Mouse (Mus musculus) left cerebral cortex, postnatal 4 days (tissue): Measurements from ENCODE around the gene Ercc1. TPM values are rescaled to one million over a fixed set of nuclear protein-coding genes. Genes with fewer than 3 reads are reported as not detected.

Source experiments
- DNase-seq: peaks from one replicate; pipeline ENCODE4 v3.0.0-alpha.2; 2022
- intact Hi-C: fragments of 180-260 bp; cut with DNase I; formaldehyde crosslinking; loops from one replicate; pipeline ENCODE4 v1.15.1; 2025
- total RNA-seq, 2 experiments: library from RNA; stranded (reverse); gene quantifications; 2 replicates each; pipeline ENCODE4 v1.2.3; 2021

Ercc1 gene
- total RNA-seq, 2 experiments from 2014 or later, result 60.1 to 70.9 TPM

DNA sequence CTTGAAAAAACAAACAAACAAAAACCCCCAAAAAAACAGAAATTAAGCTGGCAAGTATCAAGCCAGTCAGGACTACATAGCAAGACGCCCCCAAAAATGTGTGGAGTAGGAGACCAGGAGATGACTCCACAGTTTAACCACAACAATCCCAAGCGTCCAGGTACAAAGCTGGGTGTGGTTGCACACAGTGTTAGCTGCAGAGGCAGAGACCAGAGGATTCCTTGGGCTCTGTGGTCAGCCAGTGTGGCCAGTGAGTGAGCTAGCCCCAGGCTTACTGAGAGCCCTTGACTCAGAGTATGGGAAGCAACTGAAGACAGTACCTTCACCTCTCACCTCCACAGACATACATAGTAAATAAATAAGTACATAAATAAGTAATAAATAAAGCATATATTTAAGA lies 12.7 kb upstream of the Ercc1 start:
- intact Hi-C loops, result no loop called here
- no peak for DNase-seq

GRCm38 (mm10) chr7:19332709-19333352 lies 11.7 kb upstream of the Ercc1 start:
- peak; percentile 51 for DNase-seq
- intact Hi-C loops, result no loop called here

DNA sequence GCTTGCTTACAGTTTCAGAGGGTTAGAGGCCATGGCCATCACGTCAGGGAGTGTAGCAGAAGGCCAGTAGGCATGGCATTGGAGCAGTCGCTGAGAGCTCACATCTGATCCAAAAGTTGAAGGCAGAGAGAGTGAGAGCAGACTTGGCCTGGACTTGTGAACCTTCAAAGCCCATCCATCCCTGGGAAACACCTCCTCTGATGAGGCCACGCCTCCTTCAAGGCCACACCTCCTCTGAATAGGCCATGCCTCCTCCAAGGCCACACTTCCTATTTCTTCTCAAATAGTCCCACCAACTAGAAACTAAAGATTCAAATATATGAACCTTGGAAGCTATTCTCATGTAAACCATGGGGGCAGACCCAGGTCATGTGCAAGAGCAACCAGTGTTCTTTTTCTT lies 9.0 kb upstream of the Ercc1 start:
- intact Hi-C loops, result no loop called here
- DNase-seq, result no peak

- intact Hi-C loops, result no loop called here
- no peak for DNase-seq
These were observed 7.5 kb upstream of the Ercc1 start for GRCm38 (mm10) chr7:19337122-19337521.

- DNase-seq, result no peak
- intact Hi-C loops, result no loop called here
These were observed 6.5 kb upstream of the Ercc1 start for GRCm38 (mm10) chr7:19338060-19338459.

DNA sequence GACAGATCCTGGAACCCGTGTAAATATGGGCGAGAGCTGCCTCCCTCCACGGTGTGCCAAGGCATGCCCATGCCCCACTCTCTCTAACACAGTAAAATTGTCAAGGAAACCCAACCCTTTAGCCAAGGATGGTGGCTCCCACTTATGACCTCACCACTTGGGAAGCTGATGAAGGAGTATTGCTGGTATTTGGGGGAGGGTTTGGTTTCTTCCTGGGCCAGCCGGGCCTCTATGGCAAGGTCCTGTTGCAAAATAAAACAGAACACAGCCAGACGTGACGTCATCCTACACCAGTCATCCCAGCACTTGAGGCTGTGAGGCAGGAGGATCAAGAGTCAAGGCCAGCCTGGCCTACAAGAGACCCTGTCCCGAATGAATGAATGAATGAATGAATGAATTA lies 6.0 kb upstream of the Ercc1 start:
- intact Hi-C loops, result no loop called here
- no peak for DNase-seq

DNA sequence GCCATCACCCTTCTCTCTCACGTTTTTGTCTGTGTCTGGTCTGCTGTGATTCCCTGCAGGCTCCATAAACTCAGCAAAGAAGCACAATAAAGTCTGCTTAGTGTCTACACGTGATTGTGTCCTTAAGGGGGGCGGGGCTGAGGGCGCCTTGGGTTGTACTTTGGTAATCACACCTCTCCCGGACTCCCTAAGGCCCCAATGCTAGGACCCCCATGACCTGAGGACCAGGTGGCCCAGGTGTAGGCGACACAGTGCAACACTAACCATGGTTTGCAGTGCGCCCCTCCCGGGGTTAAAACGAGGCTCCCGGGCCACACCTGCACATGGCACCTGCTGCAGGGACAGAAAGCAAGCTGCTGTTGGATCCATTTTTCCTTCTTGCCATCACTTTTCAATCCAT lies 3.3 kb upstream of the Ercc1 start:
- intact Hi-C loops, result no loop called here

GRCm38 (mm10) chr7:19341761-19342409 lies 2.7 kb upstream of the Ercc1 start:
- intact Hi-C loops, result loop anchor here (2.0 kb wide), 1 partner anchor 41 kb away; no protein-coding TSS in a partner anchor
- no peak for DNase-seq

More for the DNA sequence above, 3.3 kb upstream of the Ercc1 start:
- DNase-seq, result no peak

DNA sequence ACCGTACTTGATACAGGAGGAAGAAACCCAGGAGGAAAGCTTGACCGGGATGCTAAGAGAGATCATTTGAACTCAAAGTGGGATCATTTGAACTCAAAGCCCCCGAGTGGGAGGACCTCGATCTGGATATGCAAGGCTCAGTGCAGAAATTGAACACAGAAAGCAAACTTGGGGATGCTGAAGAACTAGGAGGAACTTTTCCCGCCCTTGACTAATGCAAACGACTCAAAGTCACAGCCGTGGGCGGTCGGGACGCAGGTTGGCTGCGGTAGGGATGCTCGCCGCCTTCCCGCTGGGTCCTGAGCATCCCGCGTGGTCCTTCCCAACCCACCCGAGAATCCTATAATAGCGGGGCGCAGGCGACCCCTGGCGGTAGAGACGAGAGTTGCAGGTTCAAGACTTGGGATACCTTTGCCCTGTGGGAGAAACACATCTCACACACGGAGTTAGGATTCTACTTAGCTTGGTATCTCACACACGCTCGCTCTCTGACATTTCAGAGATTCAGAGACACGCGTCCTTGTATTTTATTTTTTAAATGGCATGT lies 2.0 kb upstream of the Ercc1 start:
- DNase-seq, result peak; percentile 86
- intact Hi-C loops, result loop anchor here (2.0 kb wide), 1 partner anchor 42 kb away; no protein-coding TSS in a partner anchor

GRCm38 (mm10) chr7:19343210-19343808 lies 1.3 kb upstream of the Ercc1 start:
- intact Hi-C loops, result loop anchor here (2.0 kb wide), 1 partner anchor 43 kb away; no protein-coding TSS in a partner anchor
- DNase-seq, result peak; percentile 69

DNA sequence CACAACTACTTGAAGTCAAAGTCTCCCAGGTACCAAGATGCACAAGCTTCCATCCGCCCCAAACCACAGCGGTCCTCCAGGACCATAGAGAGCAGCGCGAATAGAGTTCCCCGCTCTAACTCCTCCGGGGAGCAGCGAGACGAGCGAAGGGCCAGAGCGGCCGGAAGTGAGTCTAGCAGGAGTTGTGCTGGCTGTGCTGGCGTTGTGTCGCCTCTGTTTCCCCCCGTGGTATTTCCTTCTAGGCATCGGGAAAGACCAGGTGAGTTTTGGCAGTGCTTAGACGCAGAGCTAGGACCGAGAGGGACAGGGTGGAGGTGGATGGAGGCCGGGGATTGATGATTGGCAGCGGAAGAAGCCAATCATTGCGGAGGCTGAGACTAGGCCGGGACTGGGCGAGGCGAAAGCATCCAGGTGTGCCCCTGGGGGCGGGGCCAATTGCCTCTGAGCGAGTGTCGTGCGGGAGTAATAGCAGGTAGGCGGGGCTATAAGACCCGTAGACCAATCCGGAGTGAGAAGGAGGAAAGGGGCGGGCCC lies 427 bp downstream of the Ercc1 start:
- intact Hi-C loops, result no loop called here
- peak; percentile 97 for DNase-seq

GRCm38 (mm10) chr7:19349188-19349915 lies 4.8 kb downstream of the Ercc1 start:
- DNase-seq, result no peak
- intact Hi-C loops, result no loop called here

DNA sequence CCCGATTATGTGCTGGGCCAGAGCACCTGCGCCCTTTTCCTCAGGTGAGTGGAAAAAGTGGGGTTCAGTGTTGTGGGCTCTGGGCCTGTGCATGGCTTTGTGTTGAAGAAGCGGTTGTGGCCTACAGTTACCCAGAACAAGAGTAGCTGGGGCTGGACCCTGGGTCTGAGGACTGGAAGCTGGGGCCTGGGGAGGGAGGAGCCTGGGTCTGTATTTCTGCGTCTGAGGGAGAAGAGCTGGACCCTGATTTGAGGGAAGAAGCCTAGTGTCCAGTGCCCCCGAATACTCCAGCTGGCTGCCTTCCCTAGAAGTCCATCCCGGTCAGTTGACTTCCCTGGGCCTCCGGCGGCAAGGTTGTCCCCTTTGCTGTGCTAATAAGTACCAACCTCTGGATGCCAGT lies 5.6 kb downstream of the Ercc1 start:
- intact Hi-C loops, result no loop called here
- no peak for DNase-seq

GRCm38 (mm10) chr7:19354991-19355390 lies 10.4 kb downstream of the Ercc1 start:
- intact Hi-C loops, result no loop called here
- DNase-seq, result no peak

DNA sequence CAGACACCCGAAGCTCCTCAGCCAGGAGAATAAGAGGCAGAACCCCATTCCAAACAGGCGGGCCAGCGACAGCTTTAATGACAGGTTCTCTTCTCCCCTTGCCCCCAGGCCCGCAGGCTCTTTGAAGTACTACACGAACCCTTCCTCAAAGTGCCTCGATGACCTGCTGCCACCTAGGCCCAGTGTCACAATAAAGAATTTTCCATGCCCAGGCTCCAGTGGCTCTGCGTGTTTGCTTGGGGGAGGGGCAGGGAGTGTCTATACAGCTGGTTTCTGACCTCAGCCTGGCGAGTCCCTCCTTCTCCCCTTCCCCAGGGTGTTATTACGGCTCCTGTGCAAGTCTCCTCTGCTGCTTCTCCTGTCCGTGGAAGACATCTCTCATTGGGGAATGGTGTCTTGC lies 11.7 kb downstream of the Ercc1 start:
- intact Hi-C loops, result no loop called here
- DNase-seq, result no peak

- intact Hi-C loops, result no loop called here
- DNase-seq, result no peak
These were observed 13.1 kb downstream of the Ercc1 start for GRCm38 (mm10) chr7:19357381-19358375.

DNA sequence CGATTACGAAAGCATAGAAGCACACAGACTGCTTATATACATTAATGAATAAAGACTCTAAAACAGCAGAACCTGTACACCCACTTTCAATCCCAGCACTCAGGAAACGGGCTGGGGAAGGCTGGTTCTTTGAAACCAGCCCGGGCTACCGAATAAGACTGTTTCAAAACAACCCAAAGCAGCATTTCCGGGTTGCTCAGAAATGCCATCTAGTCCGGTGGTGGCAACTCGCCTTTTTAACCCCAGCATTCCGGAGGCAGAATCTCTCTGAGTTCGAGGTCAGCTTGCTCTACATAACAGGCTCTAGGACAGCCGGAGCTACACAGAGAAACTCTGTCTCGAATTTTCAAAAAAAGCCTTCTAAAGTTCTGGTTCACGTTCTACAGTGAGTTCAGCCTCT lies 14.1 kb downstream of the Ercc1 start:
- no peak for DNase-seq
- intact Hi-C loops, result no loop called here

- intact Hi-C loops, result no loop called here
- DNase-seq, result peak; percentile 86
These were observed 14.8 kb downstream of the Ercc1 start, which contains the start of the genes Cd3eap and Ppp1r13l for GRCm38 (mm10) chr7:19359299-19359891. TSS of gene Cd3eap (minus strand) at chr7:19359483. TSS of gene Ppp1r13l (plus strand) at chr7:19359749.
